Mouse (Mus musculus): Measurements from ENCODE around the gene Eif2b4. TPM values are rescaled to one million over a fixed set of nuclear protein-coding genes. Genes with fewer than 3 reads are reported as not detected.

Eif2b4 gene
- total RNA-seq, 2 experiments from 2014 or later = 43.2 to 60.5 TPM

DNA sequence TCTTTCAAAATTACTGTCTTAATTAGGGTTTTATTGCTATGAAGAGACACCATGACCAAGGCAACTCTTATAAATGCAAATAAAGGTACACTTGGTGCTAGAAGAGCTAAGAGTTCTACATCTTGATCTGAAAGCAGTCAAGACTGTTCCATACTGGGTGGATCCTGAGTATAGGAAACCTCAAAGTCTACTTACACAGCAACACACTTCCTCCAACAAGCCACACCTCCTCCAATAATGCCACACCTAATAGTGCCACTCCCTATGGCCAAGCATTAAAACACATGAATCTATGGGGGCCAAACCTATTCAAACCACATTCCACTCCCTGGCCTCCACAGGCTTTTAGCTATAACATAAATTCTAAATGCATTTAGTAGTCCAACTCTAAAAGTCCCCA, 30.8 kb downstream of the Eif2b4 start:
- DNase-seq = no peak

DNA sequence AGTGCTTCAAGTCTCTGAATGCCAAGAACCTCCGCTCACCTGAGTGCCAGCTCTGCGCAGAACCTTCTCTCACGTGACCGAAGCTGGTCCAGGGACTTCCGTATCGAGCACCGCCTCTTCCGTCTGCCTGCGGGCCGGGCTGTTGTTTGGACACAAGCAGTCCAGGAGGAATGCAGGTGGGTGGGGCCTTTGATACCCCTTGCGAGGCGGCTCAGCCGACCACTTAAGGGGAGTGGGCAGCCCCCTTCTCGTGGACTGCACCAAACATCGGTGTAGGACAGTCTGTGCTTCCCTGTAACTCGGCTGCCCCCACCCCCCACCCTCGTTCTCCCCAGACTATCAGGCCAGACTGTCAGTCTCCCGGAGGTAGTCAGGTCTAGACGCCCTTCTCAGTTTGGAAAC, 39.1 kb downstream of the Eif2b4 start, which contains the start of gene Mpv17:
Mpv17 (minus strand) TSS at position 100 of the 402 bp plus-strand sequence.
- peak; percentile 86 to 88 for DNase-seq

DNA sequence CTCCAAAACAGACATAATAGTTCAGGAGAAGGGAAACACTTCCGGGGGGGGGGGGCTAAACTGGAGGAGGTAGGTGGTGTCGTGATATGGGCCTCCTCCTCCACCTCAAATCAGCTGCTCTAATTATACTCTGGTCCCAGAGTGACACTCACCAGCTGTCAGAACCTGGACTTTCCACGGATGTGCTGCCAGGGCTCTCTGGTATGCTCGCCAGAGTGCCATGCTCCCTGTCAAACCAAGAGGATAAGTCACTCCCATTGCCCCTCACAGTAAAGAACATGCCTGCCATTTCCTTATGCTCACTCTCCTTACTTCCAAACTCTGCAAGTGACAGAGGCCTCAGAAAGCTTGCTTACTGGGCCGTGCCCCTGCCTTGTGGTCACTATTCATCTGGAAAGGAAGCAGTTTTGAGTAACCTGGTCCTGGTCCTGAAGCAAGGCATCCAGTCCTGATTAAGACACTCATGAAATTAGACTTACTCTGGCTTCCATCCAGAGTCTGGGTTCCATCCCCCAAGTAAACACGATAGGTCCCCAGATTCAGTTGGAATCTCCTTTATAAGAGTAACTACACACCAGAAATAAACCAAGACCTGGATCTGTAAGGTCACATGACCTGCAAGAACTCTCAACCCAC, 39.6 kb downstream of the Eif2b4 start:
- peak in 1 of 2 experiments; percentile 7 for DNase-seq

DNA sequence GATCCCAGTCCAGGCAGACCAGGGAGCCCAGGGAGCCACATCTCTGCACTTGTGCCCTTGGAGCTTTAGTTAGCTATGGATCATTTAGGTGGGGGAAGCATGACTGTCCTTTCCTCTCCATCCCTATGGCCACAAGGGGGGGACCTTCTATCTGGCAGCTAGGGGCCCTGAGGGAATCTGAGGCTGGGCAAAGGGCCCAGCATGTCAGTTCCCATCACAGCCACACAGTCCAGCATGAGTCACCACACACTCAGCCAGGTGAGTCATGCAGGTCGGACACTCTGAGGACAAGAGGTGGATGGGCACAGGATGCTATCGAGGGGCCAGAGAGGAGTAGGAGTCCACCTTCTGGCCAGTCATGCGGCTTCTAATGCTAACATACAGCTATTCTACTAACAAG, 41.5 kb downstream of the Eif2b4 start:
- DNase-seq = peak; percentile 51 to 56

DNA sequence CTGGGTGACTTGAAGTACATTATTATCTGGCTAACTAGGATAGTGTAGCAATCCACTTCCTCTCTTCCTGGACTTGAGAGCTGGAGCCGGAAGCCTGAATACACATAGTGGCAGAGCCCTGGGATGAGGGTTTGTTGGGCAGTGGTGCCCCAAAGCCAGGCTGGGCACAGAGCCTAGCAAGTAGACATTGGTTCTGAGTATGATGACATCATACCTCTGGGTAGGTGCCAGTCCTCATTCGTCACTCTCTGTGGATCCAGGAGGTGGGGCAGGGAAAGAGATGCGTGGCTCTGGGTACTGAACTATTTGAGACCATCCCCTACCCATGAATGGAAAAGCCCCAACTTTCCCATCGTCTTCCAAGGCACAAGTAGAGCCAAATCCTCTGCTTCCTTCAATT, 43.4 kb downstream of the Eif2b4 start:
- peak; percentile 58 to 66 for DNase-seq

DNA sequence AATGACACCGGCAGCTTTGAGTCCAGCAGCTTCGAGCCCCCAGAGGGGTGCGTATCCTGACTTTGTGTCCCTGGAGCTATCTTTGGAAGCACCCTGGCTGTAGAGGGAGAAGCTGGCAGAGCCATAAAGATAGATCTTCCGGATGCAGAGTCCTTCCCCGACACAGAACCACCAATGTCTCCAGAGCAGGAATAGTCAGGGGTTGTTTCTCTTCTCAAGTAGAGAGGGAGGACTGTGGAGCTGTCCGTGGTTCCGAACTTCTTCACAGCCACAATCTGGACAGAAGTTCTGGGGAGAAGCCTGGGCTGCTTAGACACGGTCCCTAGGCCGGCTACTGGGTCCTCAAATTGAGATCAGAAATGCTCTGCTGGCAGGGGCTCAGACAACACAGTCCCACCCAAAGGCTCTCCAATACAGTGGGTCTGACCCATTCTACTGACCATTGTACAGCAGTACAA, 54.2 kb downstream of the Eif2b4 start:
- peak; percentile 39 to 46 for DNase-seq

DNA sequence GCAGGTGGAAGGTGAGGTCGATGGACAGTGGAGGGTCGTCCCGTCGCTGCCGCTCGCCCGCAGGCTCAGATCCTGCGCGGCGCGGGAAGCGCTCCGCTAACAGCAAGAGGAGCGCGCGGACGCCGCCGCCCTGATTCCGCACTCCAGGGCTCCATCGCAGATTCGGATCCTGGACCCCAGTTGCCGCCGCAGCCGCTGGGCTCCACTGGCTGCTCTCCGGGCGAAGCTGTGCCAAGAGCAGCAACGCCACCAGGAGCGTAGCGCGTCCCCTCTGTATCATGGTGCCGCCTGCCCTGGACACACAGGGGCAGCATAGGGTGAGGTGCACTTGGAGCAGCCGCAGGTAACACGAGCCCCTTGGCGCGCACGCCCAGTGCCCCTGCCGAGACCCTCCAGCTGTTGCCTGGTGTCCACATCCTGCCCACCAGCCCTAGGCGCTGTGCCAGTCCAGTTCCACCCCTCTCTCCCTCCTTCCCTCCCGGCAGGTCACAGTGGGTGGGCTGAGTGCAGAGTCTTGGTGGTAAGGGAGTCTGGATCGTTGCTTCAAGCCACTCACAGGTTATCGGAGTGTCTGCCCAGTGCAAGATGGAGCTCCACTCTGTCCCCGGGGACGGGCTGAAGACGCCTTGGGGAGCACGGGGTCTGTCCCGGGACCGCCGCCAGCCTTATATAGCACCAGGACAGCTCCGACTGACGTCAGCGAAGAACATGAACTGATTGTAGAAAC, 54.8 kb downstream of the Eif2b4 start, which contains the start of gene Ucn:
Ucn (minus strand) TSS at position 589 of the 727 bp plus-strand sequence.
- DNase-seq = no peak

DNA sequence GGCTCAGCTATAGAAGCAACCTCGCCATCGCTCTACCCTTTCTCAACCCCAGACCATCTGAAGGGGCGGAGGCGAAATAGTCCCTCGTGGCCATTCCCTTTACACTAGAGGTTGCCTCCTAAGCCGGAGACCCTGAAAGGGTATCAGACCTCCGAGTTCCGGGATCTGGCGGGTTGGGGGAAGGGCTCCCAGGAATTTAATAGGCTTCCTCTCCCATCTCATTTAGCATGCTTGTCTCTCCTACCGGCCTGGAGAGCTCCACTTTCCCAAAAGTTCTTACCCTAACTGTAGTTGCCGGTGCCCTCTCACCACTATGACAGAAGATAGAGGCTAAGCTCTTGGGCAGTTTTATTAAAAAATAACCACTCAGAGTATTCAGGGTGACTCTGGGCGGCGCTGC, 55.6 kb downstream of the Eif2b4 start:
- no peak for DNase-seq

Other genes starting within 250 kb of the Eif2b4 start
- 1 to 10 TPM in 1 of 2 experiments, under 1 TPM in 1; 0.89 to 1.3 TPM for gene Cgref1, start 247.8 kb downstream of the Eif2b4 start, total RNA-seq (2021)
- 100 to 1,000 TPM; 121 to 157 TPM for gene Preb, start 233.1 kb downstream of the Eif2b4 start, total RNA-seq (2021)
- 1 to 10 TPM; 1.1 to 2.8 TPM for gene Tcf23, start 224.8 kb downstream of the Eif2b4 start, total RNA-seq (2021)
- gene Atraid, start 145.1 kb downstream of the Eif2b4 start, total RNA-seq (2021) = 100 to 1,000 TPM; 106 to 128 TPM
- gene Slc5a6, start 144.5 kb downstream of the Eif2b4 start, total RNA-seq (2021) = 10 to 100 TPM; 26.6 to 30.3 TPM
- gene Cad, start 138.7 kb downstream of the Eif2b4 start, total RNA-seq (2021) = 10 to 100 TPM; 22.9 to 29.7 TPM
- gene Dnajc5g, start 87.1 kb downstream of the Eif2b4 start, total RNA-seq (2021) = not detected
- not detected for gene Slc30a3, start 85.2 kb downstream of the Eif2b4 start, total RNA-seq (2021)
- gene Trim54, start 76.7 kb downstream of the Eif2b4 start, total RNA-seq (2021) = under 1 TPM in 1 of 2 experiments, not detected in 1; 0.20 TPM
- gene Ucn, start 54.6 kb downstream of the Eif2b4 start, total RNA-seq (2021) = not detected
- gene Mpv17, start 39.2 kb downstream of the Eif2b4 start, total RNA-seq (2021) = 10 to 100 TPM; 57.5 to 62.1 TPM
- under 1 TPM; 0.60 to 0.79 TPM for gene Gm29609, start 13.5 kb downstream of the Eif2b4 start, total RNA-seq (2021)
- 10 to 100 TPM; 53.8 to 64.0 TPM for gene Gtf3c2, start 13.3 kb downstream of the Eif2b4 start, total RNA-seq (2021)
- gene Snx17, start 203 bp downstream of the Eif2b4 start, total RNA-seq (2021) = 100 to 1,000 TPM; 106 to 110 TPM
- gene Zfp513, start 8.9 kb upstream of the Eif2b4 start, total RNA-seq (2021) = 10 to 100 TPM; 28.1 to 34.1 TPM
- gene Ppm1g, start 27.3 kb upstream of the Eif2b4 start, total RNA-seq (2021) = 100 to 1,000 TPM; 105 to 129 TPM
- 10 to 100 TPM; 80.6 to 95.8 TPM for gene Nrbp1, start 47.4 kb upstream of the Eif2b4 start, total RNA-seq (2021)
- not detected for gene Gm9970, start 47.8 kb upstream of the Eif2b4 start, total RNA-seq (2021)
- gene Krtcap3, start 58.3 kb upstream of the Eif2b4 start, total RNA-seq (2021) = 1 to 10 TPM; 3.7 to 4.1 TPM
- 10 to 100 TPM; 30.4 to 39.0 TPM for gene Ift172, start 97.7 kb upstream of the Eif2b4 start, total RNA-seq (2021)
- gene Fndc4, start 102.7 kb upstream of the Eif2b4 start, total RNA-seq (2021) = 10 to 100 TPM in 1 of 2 experiments, 1 to 10 TPM in 1; 7.5 to 13.8 TPM
- gene Gckr, start 104.0 kb upstream of the Eif2b4 start, total RNA-seq (2021) = under 1 TPM in 1 of 2 experiments, not detected in 1; 0.43 TPM